ENCODE assay signal across 9 mouse cellular contexts in genomic region chr1:188660339-188660738, GRCm38 (mm10).
A peak's percentile ranks its signal among the peaks of the same experiment; 100 is the strongest.
DNase-seq lines count a peak whose midpoint lies in the region; ATAC-seq and TF ChIP-seq lines count a peak whose summit lies in the region.
"Had no signal": no experiment of that assay in that cellular context is flagged by ENCODE, and none has a peak within 500 bp of the region (broad histone marks: within the 10 kb centered on the region; RNA-seq: fewer than 3 reads in every experiment).

No protein-coding gene starts in this region.

- peaks cover 17% of the 10 kb centered on the region for H3K4me1 ChIP-seq in embryonic facial prominence, embryonic 13.5 days
- peaks cover 7% of the 10 kb centered on the region for H3K4me1 ChIP-seq in hindbrain, embryonic 16.5 days (ENCODE audit: control insufficient read depth, insufficient read depth, low read depth, low read length)
- H3K4me1 ChIP-seq in midbrain, postnatal 0 days (ENCODE audit: insufficient read depth, low read length) = peaks cover 7% of the 10 kb centered on the region

- no peaks in the 10 kb centered on the region for H3K36me3 ChIP-seq in embryonic facial prominence, embryonic 13.5 days
- H3K36me3 ChIP-seq in hindbrain, embryonic 16.5 days (ENCODE audit: control insufficient read depth, insufficient read depth, low read length) = no peaks in the 10 kb centered on the region
- H3K36me3 ChIP-seq in midbrain, postnatal 0 days (ENCODE audit: insufficient read depth, low read length) = no peaks in the 10 kb centered on the region

- no peak for ATAC-seq in embryonic facial prominence, embryonic 13.5 days (ENCODE audit: insufficient number of reproducible peaks, insufficient read depth, low FRiP score, low TSS enrichment, low read depth)
- ATAC-seq in hindbrain, embryonic 16.5 days = peak; percentile 40; the same call in 1 of the 2 replicates
- ATAC-seq in midbrain, postnatal 0 days (ENCODE audit: low FRiP score) = no peak

- H3K4me2 ChIP-seq in embryonic facial prominence, embryonic 13.5 days = peak overlapping the region; percentile 58
- peak overlapping the region; percentile 46 for H3K4me2 ChIP-seq in hindbrain, embryonic 16.5 days (ENCODE audit: low read length)
- H3K4me2 ChIP-seq in midbrain, postnatal 0 days (ENCODE audit: low read depth, low read length, poor library complexity, severe bottlenecking) = peak overlapping the region; percentile 39

- H3K9ac ChIP-seq in embryonic facial prominence, embryonic 13.5 days = peak overlapping the region; percentile 49; the same call in 1 of the 2 replicates
- H3K9ac ChIP-seq in hindbrain, embryonic 16.5 days (ENCODE audit: low read depth, low read length) = 0 out of 2 replicates have a peak overlapping the region, but pooled peaks have one; percentile 33
- no peak overlapping the region; the same call in 1 of the 2 replicates for H3K9ac ChIP-seq in midbrain, postnatal 0 days (replicated peaks; ENCODE audit: low read length, poor library complexity, severe bottlenecking)

- H3K9me3 ChIP-seq in embryonic facial prominence, embryonic 13.5 days = no peaks in the 10 kb centered on the region
- no peaks in the 10 kb centered on the region for H3K9me3 ChIP-seq in hindbrain, embryonic 16.5 days (ENCODE audit: control insufficient read depth, low read length)
- H3K9me3 ChIP-seq in midbrain, postnatal 0 days (ENCODE audit: low read length) = no peaks in the 10 kb centered on the region

- WGBS in embryonic facial prominence, embryonic 13.5 days = 0% methylated on average over 3 of the region's 3 CpGs
- WGBS in hindbrain, embryonic 16.5 days = 2% methylated on average over 3 of the region's 3 CpGs
- 9% methylated on average over 3 of the region's 3 CpGs for WGBS in midbrain, postnatal 0 days

- H3K4me3 ChIP-seq in embryonic facial prominence, embryonic 13.5 days = peak overlapping the region; percentile 28
- peak overlapping the region; percentile 14; the same call in 1 of the 2 replicates for H3K4me3 ChIP-seq in hindbrain, embryonic 16.5 days (ENCODE audit: low read length)
- H3K4me3 ChIP-seq in midbrain, postnatal 0 days (ENCODE audit: low read depth, low read length) = peak overlapping the region; percentile 6; the same call in 1 of the 2 replicates

- TF ChIP-seq CTCF in midbrain, postnatal 0 days (IDR thresholded peaks at IDR 0.05) = no peak

- peak overlapping the region; percentile 57; the same call in 1 of the 2 replicates for H3K27ac ChIP-seq in embryonic facial prominence, embryonic 13.5 days
- H3K27ac ChIP-seq in hindbrain, embryonic 16.5 days (ENCODE audit: low read depth, low read length) = no peak overlapping the region
- H3K27ac ChIP-seq in midbrain, postnatal 0 days (ENCODE audit: low read depth, low read length) = no peak overlapping the region

- peaks cover 3% of the 10 kb centered on the region; the same call in 1 of the 2 replicates for H3K27me3 ChIP-seq in embryonic facial prominence, embryonic 13.5 days
- H3K27me3 ChIP-seq in hindbrain, embryonic 16.5 days (replicated peaks; ENCODE audit: control insufficient read depth, insufficient read depth, low read length) = no peaks in the 10 kb centered on the region
- no peaks in the 10 kb centered on the region for H3K27me3 ChIP-seq in midbrain, postnatal 0 days (ENCODE audit: insufficient read depth, low read length)

- DNase-seq in heart, adult 8-10 months (ENCODE audit: low spot score) = peak; percentile 2
- DNase-seq in heart, adult 18-20 months = no peak
- peak; percentile 11 for DNase-seq in midbrain, postnatal 0 days (ENCODE audit: low spot score)
- DNase-seq in cerebellum, adult 11 months = no peak
- no peak for DNase-seq in thymus, postnatal 0 days (ENCODE audit: low spot score)
- DNase-seq in testis, postnatal 10 days (ENCODE audit: low spot score) = no peak
- DNase-seq: cerebellum, adult 2 months had no signal

Comparison
In these comparisons a context has a peak if more than half of its experiments do, and no peak if none do; other contexts are left out.
1. DNase-seq: peak in heart, adult 8-10 months (single experiment) and midbrain, postnatal 0 days (single experiment); none in heart, adult 18-20 months (0 of 2), cerebellum, adult 11 months (single experiment), thymus, postnatal 0 days (single experiment) and testis, postnatal 10 days (single experiment).
2. Peak in every context shown above with its lines, with median percentiles within 50 percentile points of each other: H3K4me2 ChIP-seq and H3K4me3 ChIP-seq.